Mouse (Mus musculus): ENCODE data around the gene Sigmar1. TPM values are rescaled to one million over a fixed set of nuclear protein-coding genes. Genes with fewer than 3 reads are reported as not detected.

Gene Sigmar1
- total and polyA plus RNA-seq, 3 experiments: 26.4 to 97.5 (median 60.7) TPM

DNA sequence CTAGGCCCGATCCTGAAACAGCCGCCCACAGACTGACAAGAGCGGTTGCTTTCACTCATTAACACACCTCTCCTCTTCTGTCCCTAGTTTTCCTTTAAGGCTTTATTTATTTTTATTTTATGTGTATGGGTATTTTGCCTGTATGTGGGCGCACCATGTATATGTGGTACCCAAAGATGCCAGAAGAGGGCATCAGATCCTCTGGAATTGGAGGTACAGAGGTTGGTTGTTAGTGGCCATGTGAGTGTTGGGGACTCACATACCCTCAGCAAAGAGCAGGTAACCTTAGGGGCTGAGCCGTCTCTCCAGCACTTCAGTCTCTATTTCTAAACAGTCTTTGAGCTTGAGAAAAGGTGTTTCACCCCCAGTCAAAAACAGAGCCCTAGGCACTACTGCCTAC, 40.4 kb downstream of the Sigmar1 start:
- Histone ChIP-seq H3K4me2 (ENCODE audit: insufficient read depth, low read depth, poor library complexity, severe bottlenecking) (no peak overlapping the region), H3K4me1 (ENCODE audit: control insufficient read depth in 1 of 2, insufficient read depth in 2 of 2) (peaks cover 8 to 22% of the 10 kb centered on the region in 2 experiments), H3K4me3 (replicated peaks in 1 of 3; ENCODE audit: low read depth in 2 of 3, low read length in 2 of 3, poor library complexity in 1 of 3) (no peak overlapping the region), H3K9ac (ENCODE audit: insufficient read depth, low read depth) (no peak overlapping the region), H3K79me2 (replicated peaks; ENCODE audit: control insufficient read depth, extremely low read depth, insufficient read depth, poor library complexity, severe bottlenecking) (peaks cover 7% of the 10 kb centered on the region; the same call in 1 of the 2 replicates), H3K9me3 (replicated peaks; ENCODE audit: low read length) (no peaks in the 10 kb centered on the region), H3K36me3 (replicated peaks in 1 of 2; ENCODE audit: control insufficient read depth in 1 of 2, insufficient read depth in 1 of 2, low read length in 1 of 2) (peaks cover 48 to 80% of the 10 kb centered on the region in 2 experiments), H3K27me3 (replicated peaks) (no peaks in the 10 kb centered on the region), H3K27ac (ENCODE audit: insufficient read depth, low read depth) (no peak overlapping the region)
- in situ Hi-C loops (cut with MboI; ENCODE audit: low pct_ligation_motif_present, low pct_unique_long_range_greater_than_20kb, low sequenced_read_pairs): no loop called here
- no peak for DNase-seq (ENCODE audit: extremely low read depth)
- dilution Hi-C loops (cut with MboI; ENCODE audit: extremely low pct_ligation_motif_present, extremely low pct_unique_long_range_greater_than_20kb, low sequenced_read_pairs): no loop called here
- TF ChIP-seq GABPA (IDR thresholded peaks at IDR 0.05; ENCODE audit: insufficient replicate concordance, low read depth, low read length) (no peak), UBTF (IDR thresholded peaks at IDR 0.05; ENCODE audit: low read depth, low read length) (no peak), RCOR1 (conservative IDR thresholded peaks at IDR 0.05; ENCODE audit: low read depth, low read length) (no peak), IRF4 (IDR thresholded peaks at IDR 0.05; ENCODE audit: low read depth, low read length) (no peak), ELF1 (IDR thresholded peaks at IDR 0.05; ENCODE audit: low read depth, low read length) (no peak), POLR2A (IDR thresholded peaks at IDR 0.05; ENCODE audit: low read depth, low read length) (no peak), SMC3 (IDR thresholded peaks at IDR 0.05; ENCODE audit: low read depth, low read length) (peak; percentile 43), CTCF (conservative IDR thresholded peaks at IDR 0.05 in 1 of 2, IDR thresholded peaks at IDR 0.05 in 1 of 2; ENCODE audit: low read depth in 2 of 2, low read length in 2 of 2) (peak; percentile 11 to 62; a peak in 3 of 4 replicates), ZMIZ1 (IDR thresholded peaks at IDR 0.05; ENCODE audit: low read depth, low read length) (no peak), RAD21 (IDR thresholded peaks at IDR 0.05; ENCODE audit: low read depth, low read length) (peak; percentile 53), MXI1 (IDR thresholded peaks at IDR 0.05; ENCODE audit: low read depth, low read length) (no peak), CHD1 (IDR thresholded peaks at IDR 0.05; ENCODE audit: low read depth, low read length) (no peak), JUN (IDR thresholded peaks at IDR 0.05; ENCODE audit: insufficient read depth, low read depth, low read length) (no peak)

DNA sequence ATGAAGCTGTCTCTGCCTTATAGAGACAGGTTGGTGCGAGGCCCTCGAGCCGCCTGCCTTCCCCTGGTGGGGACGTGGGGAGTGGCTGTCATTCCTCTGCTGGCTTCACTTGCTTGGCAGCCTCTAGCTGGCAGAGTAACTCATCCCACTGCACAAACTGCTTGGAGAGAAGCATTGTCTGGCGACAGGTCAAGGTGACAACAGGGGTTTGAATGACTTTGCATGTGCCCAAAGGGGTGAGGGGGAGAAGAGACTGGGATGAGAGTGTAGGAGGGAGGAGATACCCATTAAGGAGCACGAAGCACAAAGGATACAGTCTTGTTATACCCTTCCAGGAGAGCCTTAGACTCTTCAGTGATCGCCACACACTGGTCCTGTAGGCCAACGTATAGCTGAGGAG, 40.9 kb downstream of the Sigmar1 start:
- Histone ChIP-seq H3K4me2 (ENCODE audit: insufficient read depth, low read depth, poor library complexity, severe bottlenecking) (no peak overlapping the region), H3K9me3 (replicated peaks; ENCODE audit: low read length) (no peaks in the 10 kb centered on the region), H3K27me3 (replicated peaks) (no peaks in the 10 kb centered on the region), H3K79me2 (replicated peaks; ENCODE audit: control insufficient read depth, extremely low read depth, insufficient read depth, poor library complexity, severe bottlenecking) (peaks cover 7% of the 10 kb centered on the region; the same call in 1 of the 2 replicates), H3K27ac (ENCODE audit: insufficient read depth, low read depth) (no peak overlapping the region), H3K4me1 (ENCODE audit: control insufficient read depth in 1 of 2, insufficient read depth in 2 of 2) (peaks cover 8 to 22% of the 10 kb centered on the region in 2 experiments), H3K4me3 (replicated peaks in 1 of 3; ENCODE audit: low read depth in 2 of 3, low read length in 2 of 3, poor library complexity in 1 of 3) (no peak overlapping the region), H3K9ac (ENCODE audit: insufficient read depth, low read depth) (no peak overlapping the region), H3K36me3 (replicated peaks in 1 of 2; ENCODE audit: control insufficient read depth in 1 of 2, insufficient read depth in 1 of 2, low read length in 1 of 2) (peaks cover 45 to 75% of the 10 kb centered on the region in 2 experiments)
- dilution Hi-C loops (cut with MboI; ENCODE audit: extremely low pct_ligation_motif_present, extremely low pct_unique_long_range_greater_than_20kb, low sequenced_read_pairs): no loop called here
- DNase-seq (ENCODE audit: extremely low read depth): no peak
- TF ChIP-seq PAX5 (IDR thresholded peaks at IDR 0.05; ENCODE audit: low read length) (no peak), POLR2AphosphoS2 (IDR thresholded peaks at IDR 0.05; ENCODE audit: low read depth, low read length) (no peak), KAT2A (IDR thresholded peaks at IDR 0.05; ENCODE audit: insufficient replicate concordance, low read length) (no peak), JUN (IDR thresholded peaks at IDR 0.05; ENCODE audit: insufficient read depth, low read depth, low read length) (no peak), NELFE (IDR thresholded peaks at IDR 0.05; ENCODE audit: low read depth, low read length) (no peak), CHD2 (IDR thresholded peaks at IDR 0.05; ENCODE audit: low read length) (no peak), ZNF384 (IDR thresholded peaks at IDR 0.05; ENCODE audit: low read depth, low read length) (no peak), CTCF (conservative IDR thresholded peaks at IDR 0.05 in 1 of 2, IDR thresholded peaks at IDR 0.05 in 1 of 2; ENCODE audit: low read depth in 2 of 2, low read length in 2 of 2) (no peak), MAZ (IDR thresholded peaks at IDR 0.05; ENCODE audit: low read depth, low read length) (no peak), E2F4 (IDR thresholded peaks at IDR 0.05; ENCODE audit: insufficient replicate concordance, low read depth, low read length) (no peak), JUND (conservative IDR thresholded peaks at IDR 0.05; ENCODE audit: low read depth, low read length) (no peak), MYC (IDR thresholded peaks at IDR 0.05; ENCODE audit: low read depth, low read length) (no peak), CHD1 (IDR thresholded peaks at IDR 0.05; ENCODE audit: low read depth, low read length) (no peak), EP300 (IDR thresholded peaks at IDR 0.05; ENCODE audit: low read length) (no peak), USF1 (IDR thresholded peaks at IDR 0.05; ENCODE audit: low read depth, low read length) (no peak), RCOR1 (conservative IDR thresholded peaks at IDR 0.05; ENCODE audit: low read depth, low read length) (no peak), RAD21 (IDR thresholded peaks at IDR 0.05; ENCODE audit: low read depth, low read length) (no peak), ZKSCAN1 (IDR thresholded peaks at IDR 0.05; ENCODE audit: borderline replicate concordance, low read depth, low read length) (no peak), MEF2A (IDR thresholded peaks at IDR 0.05; ENCODE audit: borderline replicate concordance, low read depth, low read length) (no peak), ZC3H11A (IDR thresholded peaks at IDR 0.05; ENCODE audit: low read depth, low read length) (no peak)
- in situ Hi-C loops (cut with MboI; ENCODE audit: low pct_ligation_motif_present, low pct_unique_long_range_greater_than_20kb, low sequenced_read_pairs): no loop called here

Measured in CH12.LX (cell line).